8 mouse cellular contexts compared by ENCODE assay signal in the genomic region with DNA sequence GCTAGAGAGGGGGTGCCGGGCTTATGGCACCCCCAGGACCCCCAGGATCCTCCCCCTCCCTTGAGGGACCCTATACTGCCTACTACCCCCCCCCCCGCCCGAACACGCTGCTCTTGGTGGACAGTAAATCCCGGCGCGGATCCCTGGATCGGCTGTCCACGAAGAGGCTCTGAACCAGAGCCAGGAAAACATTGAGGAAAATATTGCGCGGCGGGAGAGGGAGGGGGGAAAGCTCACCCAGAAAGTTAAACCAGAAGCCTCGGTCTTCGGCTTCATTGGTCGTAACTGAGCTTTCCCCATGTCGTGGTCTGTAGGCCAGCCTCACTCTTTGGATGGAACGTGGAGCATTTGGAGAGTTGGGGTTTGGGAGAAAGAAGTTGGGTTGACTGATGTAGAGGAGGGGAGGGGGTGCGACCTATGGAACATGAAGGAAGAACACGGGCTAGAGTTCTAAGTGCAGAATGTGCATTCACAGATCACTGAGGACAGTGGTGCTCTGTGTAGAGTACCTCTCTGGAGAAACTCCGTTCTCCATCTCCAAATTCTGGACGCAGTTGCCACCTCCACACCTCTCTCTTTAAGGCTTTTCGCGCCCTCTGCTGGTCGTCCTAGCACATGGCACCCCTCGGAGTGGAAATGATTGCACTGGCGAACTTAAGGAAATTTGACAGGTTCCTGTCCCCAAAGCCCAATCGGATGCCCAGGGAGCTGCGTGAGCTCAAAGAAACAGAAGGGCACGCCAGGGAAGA. TPM values are rescaled to one million over a fixed set of nuclear protein-coding genes. Genes with fewer than 3 reads are reported as not detected.
A peak's percentile ranks its signal among the peaks of the same experiment; 100 is the strongest.
DNase-seq lines count a peak whose midpoint lies in the region; ATAC-seq and TF ChIP-seq lines count a peak whose summit lies in the region.

A gene (minus strand): TSS at position 84 of the 749 bp plus-strand sequence.

- peak within 1 kb of the TSS; percentile 62 for H3K27ac ChIP-seq in forebrain, embryonic 11.5 days (ENCODE audit: low read depth, low read length)
- H3K27ac ChIP-seq in heart, postnatal 0 days (ENCODE audit: low read depth): no peak within 1 kb of the TSS
- H3K27ac ChIP-seq in olfactory bulb, adult 2 months (ENCODE audit: insufficient read depth, low read depth, low read length): no peak within 1 kb of the TSS
- no peak within 1 kb of the TSS for H3K27ac ChIP-seq in thymus, adult 2 months (ENCODE audit: control insufficient read depth, insufficient read depth, low read length)

- H3K27me3 ChIP-seq in E14TG2a.4 (ENCODE audit: insufficient read depth, low read length): no peaks in the 10 kb centered on the region
- peaks cover 3% of the 10 kb centered on the region; the same call in 1 of the 2 replicates for H3K27me3 ChIP-seq in forebrain, embryonic 11.5 days (ENCODE audit: control insufficient read depth, insufficient read depth, low read length)
- H3K27me3 ChIP-seq in heart, postnatal 0 days (ENCODE audit: control insufficient read depth, insufficient read depth, low read length): peaks cover 30% of the 10 kb centered on the region
- peaks cover 28% of the 10 kb centered on the region for H3K27me3 ChIP-seq in thymus, adult 2 months (ENCODE audit: control insufficient read depth, insufficient read depth, low read length)

- peak; percentile 88 for DNase-seq in c-Kit-positive CD71-negative TER-119-negative erythroid progenitor cells, embryonic 14.5 days (ENCODE audit: low read depth)
- DNase-seq in forebrain, embryonic 11.5 days (ENCODE audit: low spot score): peak; percentile 92
- peak; percentile 82 for DNase-seq in heart, postnatal 0 days (ENCODE audit: low spot score)
- DNase-seq in kidney, postnatal 36 days: peak; percentile 77 to 89
- DNase-seq in lung, adult 2 months: peak; percentile 87
- peak; percentile 82 for DNase-seq in thymus, adult 2 months

- no peaks in the 10 kb centered on the region for H3K9me3 ChIP-seq in E14TG2a.4 (ENCODE audit: low read length)
- no peaks in the 10 kb centered on the region for H3K9me3 ChIP-seq in forebrain, embryonic 11.5 days (ENCODE audit: control insufficient read depth, low read length)
- H3K9me3 ChIP-seq in heart, postnatal 0 days (replicated peaks; ENCODE audit: control insufficient read depth, low read length): no peaks in the 10 kb centered on the region

- H3K36me3 ChIP-seq in E14TG2a.4 (ENCODE audit: insufficient read depth, low read length): peaks cover 13% of the 10 kb centered on the region
- H3K36me3 ChIP-seq in forebrain, embryonic 11.5 days (ENCODE audit: control insufficient read depth, insufficient read depth, low read length): no peaks in the 10 kb centered on the region
- H3K36me3 ChIP-seq in heart, postnatal 0 days (replicated peaks; ENCODE audit: control insufficient read depth, insufficient read depth, low read length): no peaks in the 10 kb centered on the region
- no peaks in the 10 kb centered on the region for H3K36me3 ChIP-seq in thymus, adult 2 months (ENCODE audit: control insufficient read depth, insufficient read depth, low read length)

- H3K4me3 ChIP-seq in E14TG2a.4 (replicated peaks; ENCODE audit: low read length): peak within 1 kb of the TSS; percentile 88
- peak within 1 kb of the TSS; percentile 34 for H3K4me3 ChIP-seq in forebrain, embryonic 11.5 days (ENCODE audit: low read depth, low read length)
- peak within 1 kb of the TSS; percentile 46 for H3K4me3 ChIP-seq in heart, postnatal 0 days (ENCODE audit: low read depth, low read length)
- H3K4me3 ChIP-seq in lung, adult 2 months (replicated peaks; ENCODE audit: extremely low read depth, low read depth, low read length): peak within 1 kb of the TSS; percentile 64
- peak within 1 kb of the TSS; percentile 18 for H3K4me3 ChIP-seq in olfactory bulb, adult 2 months (ENCODE audit: insufficient read depth, low read depth, low read length)
- no peak within 1 kb of the TSS for H3K4me3 ChIP-seq in thymus, adult 2 months (ENCODE audit: control insufficient read depth, insufficient read depth, low read length)

- no peak for TF ChIP-seq EP300 in heart, postnatal 0 days (IDR thresholded peaks at IDR 0.05; ENCODE audit: low read depth)

- TF ChIP-seq CTCF in E14TG2a.4 (conservative IDR thresholded peaks at IDR 0.05; ENCODE audit: low read length): peak; percentile 98
- TF ChIP-seq CTCF in heart, postnatal 0 days (IDR thresholded peaks at IDR 0.05; ENCODE audit: low read depth): peak; percentile 94
- peak; percentile 94 for TF ChIP-seq CTCF in lung, adult 2 months (IDR thresholded peaks at IDR 0.05; ENCODE audit: insufficient read depth, low read length)
- TF ChIP-seq CTCF in olfactory bulb, adult 2 months (IDR thresholded peaks at IDR 0.05; ENCODE audit: insufficient read depth, low read depth, low read length): peak; percentile 56; the same call in 1 of the 2 replicates
- TF ChIP-seq CTCF in thymus, adult 2 months (IDR thresholded peaks at IDR 0.05; ENCODE audit: borderline replicate concordance, control insufficient read depth, extremely low read depth, insufficient read depth, low read length, poor library complexity): peak; percentile 84; the same call in 1 of the 2 replicates

- peak within 1 kb of the TSS; percentile 43 for H3K9ac ChIP-seq in forebrain, embryonic 11.5 days (ENCODE audit: low read length)
- 0 out of 2 replicates have a peak within 1 kb of the TSS, but pooled peaks have one; percentile 8 for H3K9ac ChIP-seq in heart, postnatal 0 days (replicated peaks; ENCODE audit: low read depth, low read length)

- TF ChIP-seq POLR2A in lung, adult 2 months (IDR thresholded peaks at IDR 0.05; ENCODE audit: borderline replicate concordance, extremely low read depth, low read depth, low read length): no peak; the same call in 1 of the 2 replicates
- no peak for TF ChIP-seq POLR2A in olfactory bulb, adult 2 months (IDR thresholded peaks at IDR 0.05; ENCODE audit: insufficient read depth, low read depth, low read length)
- TF ChIP-seq POLR2A in thymus, adult 2 months (IDR thresholded peaks at IDR 0.05; ENCODE audit: control insufficient read depth, extremely low read depth, insufficient read depth, low read length, poor library complexity): no peak

- under 1% methylated on average over 29 of the region's 29 CpGs for WGBS in forebrain, embryonic 11.5 days
- under 1% methylated on average over 29 of the region's 29 CpGs for WGBS in heart, postnatal 0 days
- WGBS in lung, adult 2 months: under 1% methylated on average over 29 of the region's 29 CpGs
- under 1% methylated on average over 29 of the region's 29 CpGs for WGBS in olfactory bulb, adult 2 months
- under 1% methylated on average over 29 of the region's 29 CpGs for WGBS in thymus, adult 2 months

- H3K4me2 ChIP-seq in forebrain, embryonic 11.5 days (ENCODE audit: low read depth, low read length, severe bottlenecking): peak within 1 kb of the TSS; percentile 77
- peak within 1 kb of the TSS; percentile 78 for H3K4me2 ChIP-seq in heart, postnatal 0 days (ENCODE audit: low read depth, low read length)

- peaks cover 41% of the 10 kb centered on the region for H3K4me1 ChIP-seq in E14TG2a.4 (replicated peaks; ENCODE audit: low read depth, low read length)
- peaks cover 8% of the 10 kb centered on the region; the same call in 1 of the 2 replicates for H3K4me1 ChIP-seq in forebrain, embryonic 11.5 days (replicated peaks; ENCODE audit: control insufficient read depth, insufficient read depth, low read length)
- peaks cover 3% of the 10 kb centered on the region; the same call in 1 of the 2 replicates for H3K4me1 ChIP-seq in heart, postnatal 0 days (ENCODE audit: control insufficient read depth, insufficient read depth)
- peaks cover 2% of the 10 kb centered on the region; the same call in 1 of the 2 replicates for H3K4me1 ChIP-seq in lung, adult 2 months (ENCODE audit: control insufficient read depth, insufficient read depth, low read length)
- peaks cover 17% of the 10 kb centered on the region for H3K4me1 ChIP-seq in olfactory bulb, adult 2 months (ENCODE audit: control insufficient read depth, insufficient read depth, low read length)
- H3K4me1 ChIP-seq in thymus, adult 2 months (replicated peaks; ENCODE audit: control insufficient read depth, insufficient read depth, low read length): peaks cover 31% of the 10 kb centered on the region

- ATAC-seq in forebrain, embryonic 11.5 days (replicated peaks; ENCODE audit: low FRiP score): peak; percentile 63
- peak; percentile 45; the same call in 1 of the 2 replicates for ATAC-seq in heart, postnatal 0 days (ENCODE audit: insufficient read depth, low read depth)

RNA-seq across cellular contexts. Expression of the gene that starts here (rescaled TPM):
- polyA plus RNA-seq in forebrain, embryonic 11.5 days (2014; fragmentation: Nextera tagmentation; extraction: Ambion mirVana): 6.1 and 6.5 TPM in 2 replicates
- 1.1 TPM in 1 of 2 replicates, not detected in the other for total RNA-seq in heart, postnatal 0 days (2014; rRNA removed; ENCODE audit: low replicate concordance)
- polyA plus RNA-seq in heart, postnatal 0 days (2015; fragmentation: Nextera tagmentation; extraction: Ambion mirVana): 0.51 and 0.59 TPM in 2 replicates
- 11.1 and 11.2 TPM in 2 replicates for polyA plus RNA-seq in lung, adult 2 months (2012; rRNA removed)
- not detected in 2 replicates for polyA plus RNA-seq in olfactory bulb, adult 2 months (2012; ENCODE audit: insufficient read depth, insufficient read length, low replicate concordance, missing spikeins)
- 0.61 and 0.77 TPM in 2 replicates for polyA plus RNA-seq in thymus, adult 2 months (2012; rRNA removed)

Comparison
In these comparisons a context has a peak if more than half of its experiments do, and no peak if none do; other contexts are left out.
1. Peak in DNase-seq in thymus, adult 2 months; RNA of the gene not detected or under 1 TPM.